Mouse (Mus musculus) lung, postnatal 0 days (tissue): Measurements from ENCODE around the gene Casp7.

Experiments used
- CTCF ChIP-seq: IDR thresholded peaks from 2 replicates; pipeline ENCODE4 v1.5.1; 2016; ENCODE audit warnings: antibody characterized with exemption, mild to moderate bottlenecking
- EP300 ChIP-seq: IDR thresholded peaks from 2 replicates; pipeline ENCODE4 v1.6.1; 2016; ENCODE audit warnings: antibody characterized with exemption, mild to moderate bottlenecking, control low read depth

DNA sequence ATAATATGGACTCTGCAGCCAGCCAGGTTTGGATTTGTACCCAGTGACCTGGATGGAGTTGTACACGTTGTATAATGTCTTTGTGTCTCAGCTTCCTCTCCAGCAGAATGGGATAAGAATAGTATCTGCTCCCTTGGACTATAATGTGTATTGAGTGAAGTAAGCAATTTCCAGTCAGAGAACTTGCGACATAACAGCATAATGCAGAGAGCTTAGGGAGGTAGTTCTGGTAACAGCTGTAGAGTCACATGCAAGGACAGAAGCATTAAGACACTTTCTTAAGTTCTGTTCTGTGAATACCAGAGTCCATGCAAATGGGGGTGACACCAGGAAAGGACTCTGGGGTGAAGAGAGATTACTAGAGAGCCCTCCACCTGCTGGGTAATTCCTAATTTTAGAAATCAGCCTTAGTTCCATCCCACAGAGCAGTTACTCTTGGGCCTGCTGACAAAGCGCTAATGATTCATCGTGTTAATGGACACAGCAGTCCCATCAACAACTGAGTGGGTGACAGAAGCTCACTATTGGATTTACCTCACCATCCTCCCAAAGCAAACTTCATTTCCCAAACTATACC lies 9.1 kb upstream of the Casp7 start:
- TF ChIP-seq CTCF (no peak), EP300 (no peak)
